Mouse (Mus musculus): ENCODE measurements around the gene Ovol3.

- TF ChIP-seq POLR2A (IDR thresholded peaks at IDR 0.05; ENCODE audit: control insufficient read depth, extremely low read depth, insufficient read depth, low read length, poor library complexity): peak; percentile 31; the same call in 1 of the 2 replicates
- no peak for TF ChIP-seq CTCF (IDR thresholded peaks at IDR 0.05; ENCODE audit: borderline replicate concordance, control insufficient read depth, extremely low read depth, insufficient read depth, low read length, poor library complexity)
Observed at GRCm38 (mm10) chr7:30183879-30184289, 51.6 kb downstream of the Ovol3 start, which contains the start of gene Cox7a1.
